In the genomic region with DNA sequence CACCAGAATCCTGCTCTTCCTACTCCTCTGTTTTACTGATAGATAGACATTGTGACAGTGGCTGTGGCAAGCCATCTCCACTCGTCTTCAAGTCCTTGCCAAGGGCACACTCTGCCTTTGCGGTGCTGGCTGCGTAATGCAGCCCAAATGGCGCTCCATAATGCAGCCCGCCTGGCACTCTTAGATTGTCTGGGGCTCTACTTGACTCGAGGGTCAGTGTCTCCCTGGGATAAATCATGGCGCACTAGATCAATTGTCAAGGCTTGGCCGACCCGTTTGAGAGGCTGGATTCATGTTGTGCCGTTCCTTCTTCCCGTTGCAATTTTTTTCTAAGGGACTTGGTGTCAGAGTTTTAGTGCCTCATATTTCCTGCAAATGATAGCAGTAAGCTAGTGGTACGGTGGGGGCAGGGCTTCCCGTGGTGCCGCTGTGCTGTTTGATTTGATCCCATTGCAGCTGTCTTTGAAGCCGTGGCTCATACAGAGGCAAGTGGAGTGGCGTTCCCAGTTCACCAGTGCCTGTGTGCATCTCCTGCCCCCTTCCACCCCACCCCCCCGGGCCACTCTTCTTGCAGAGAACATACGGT, we compare ENCODE assay signal across 13 mouse cellular contexts.
DNase-seq lines count a peak whose midpoint lies in the region; ATAC-seq and TF ChIP-seq lines count a peak whose summit lies in the region.
"Had no signal": no experiment of that assay in that cellular context is flagged by ENCODE, and none has a peak within 500 bp of the region (broad histone marks: within the 10 kb centered on the region; RNA-seq: fewer than 3 reads in every experiment).

No protein-coding gene starts in this region.

- no peak overlapping the region for H3K4me2 ChIP-seq in forebrain, embryonic 14.5 days (ENCODE audit: low read length)
- peak overlapping the region; percentile 2; the same call in 1 of the 2 replicates for H3K4me2 ChIP-seq in hindbrain, embryonic 16.5 days (ENCODE audit: low read length)
- no peak overlapping the region for H3K4me2 ChIP-seq in midbrain, embryonic 12.5 days (replicated peaks)
- no peak overlapping the region for H3K4me2 ChIP-seq in liver, embryonic 11.5 days

- no peaks in the 10 kb centered on the region for H3K9me3 ChIP-seq in forebrain, embryonic 14.5 days (replicated peaks; ENCODE audit: control insufficient read depth, low read length)
- no peaks in the 10 kb centered on the region for H3K9me3 ChIP-seq in forebrain, embryonic 10.5 days
- H3K9me3 ChIP-seq in hindbrain, embryonic 16.5 days (ENCODE audit: control insufficient read depth, low read length), result no peaks in the 10 kb centered on the region
- no peaks in the 10 kb centered on the region for H3K9me3 ChIP-seq in midbrain, embryonic 12.5 days
- no peaks in the 10 kb centered on the region for H3K9me3 ChIP-seq in liver, embryonic 11.5 days (ENCODE audit: control insufficient read depth, low read length)

- no peak for TF ChIP-seq CTCF in brain, embryonic 14.5 days (IDR thresholded peaks at IDR 0.05; ENCODE audit: borderline replicate concordance, extremely low read depth, insufficient read depth, insufficient read length)

- no peak for ATAC-seq in forebrain, embryonic 14.5 days
- ATAC-seq in hindbrain, embryonic 16.5 days, result peak; percentile 46; the same call in 1 of the 2 replicates
- no peak for ATAC-seq in midbrain, embryonic 12.5 days (ENCODE audit: low FRiP score, low read depth)
- ATAC-seq in liver, embryonic 11.5 days (replicated peaks; ENCODE audit: low FRiP score), result no peak
- ATAC-seq: intestine, embryonic 16.5 days; Patski had no signal

- peaks cover 5% of the 10 kb centered on the region; the same call in 1 of the 2 replicates for H3K4me1 ChIP-seq in forebrain, embryonic 14.5 days (ENCODE audit: control insufficient read depth, insufficient read depth, low read length)
- H3K4me1 ChIP-seq in forebrain, embryonic 10.5 days, result peaks cover 12% of the 10 kb centered on the region
- peaks cover 10% of the 10 kb centered on the region for H3K4me1 ChIP-seq in hindbrain, embryonic 16.5 days (ENCODE audit: control insufficient read depth, insufficient read depth, low read depth, low read length)
- H3K4me1 ChIP-seq in midbrain, embryonic 12.5 days, result peaks cover 24% of the 10 kb centered on the region
- H3K4me1 ChIP-seq in liver, embryonic 11.5 days (replicated peaks; ENCODE audit: control insufficient read depth, insufficient read depth, low read length), result no peaks in the 10 kb centered on the region; the same call in 1 of the 2 replicates

- no peak overlapping the region for H3K4me3 ChIP-seq in forebrain, embryonic 14.5 days (ENCODE audit: low read depth, low read length)
- H3K4me3 ChIP-seq in forebrain, embryonic 10.5 days, result no peak overlapping the region
- H3K4me3 ChIP-seq in hindbrain, embryonic 16.5 days (ENCODE audit: low read length), result no peak overlapping the region
- no peak overlapping the region for H3K4me3 ChIP-seq in midbrain, embryonic 12.5 days
- H3K4me3 ChIP-seq in liver, embryonic 11.5 days (ENCODE audit: low read depth, low read length), result no peak overlapping the region

- 81% methylated on average over 18 of the region's 18 CpGs for WGBS in forebrain, embryonic 14.5 days
- WGBS in forebrain, embryonic 10.5 days, result 89% methylated on average over 18 of the region's 18 CpGs
- WGBS in hindbrain, embryonic 16.5 days, result 51% methylated on average over 18 of the region's 18 CpGs
- 78% methylated on average over 18 of the region's 18 CpGs for WGBS in midbrain, embryonic 12.5 days
- WGBS in liver, embryonic 11.5 days, result 74% methylated on average over 18 of the region's 18 CpGs

- no peaks in the 10 kb centered on the region for H3K27me3 ChIP-seq in forebrain, embryonic 14.5 days (replicated peaks; ENCODE audit: control insufficient read depth, insufficient read depth, low read length)
- H3K27me3 ChIP-seq in forebrain, embryonic 10.5 days (ENCODE audit: poor library complexity, severe bottlenecking), result no peaks in the 10 kb centered on the region
- H3K27me3 ChIP-seq in hindbrain, embryonic 16.5 days (replicated peaks; ENCODE audit: control insufficient read depth, insufficient read depth, low read length), result no peaks in the 10 kb centered on the region
- no peaks in the 10 kb centered on the region for H3K27me3 ChIP-seq in midbrain, embryonic 12.5 days
- no peaks in the 10 kb centered on the region for H3K27me3 ChIP-seq in liver, embryonic 11.5 days (replicated peaks; ENCODE audit: control insufficient read depth, insufficient read depth, low read length)
- H3K27me3 ChIP-seq: Patski had no signal

- peak; percentile 34 for DNase-seq in forebrain, embryonic 14.5 days (ENCODE audit: low spot score)
- DNase-seq in forebrain, embryonic 10.5 days (ENCODE audit: extremely low spot score, low spot score), result no peak
- peak; percentile 70 for DNase-seq in brain, embryonic 14.5 days (ENCODE audit: low read depth)
- DNase-seq in yolk sac, embryonic 10.5 days (ENCODE audit: low spot score), result no peak
- DNase-seq in liver, embryonic 11.5 days (ENCODE audit: low spot score), result no peak
- DNase-seq in gastrocnemius, adult 8-10 months (ENCODE audit: low spot score in 2 of 2), result no peak
- DNase-seq: cerebellum, adult 9-10 months had no signal

- no peak overlapping the region for H3K9ac ChIP-seq in forebrain, embryonic 14.5 days (ENCODE audit: low read length)
- no peak overlapping the region for H3K9ac ChIP-seq in hindbrain, embryonic 16.5 days (ENCODE audit: low read depth, low read length)
- H3K9ac ChIP-seq in midbrain, embryonic 12.5 days (replicated peaks), result no peak overlapping the region
- H3K9ac ChIP-seq in liver, embryonic 11.5 days (ENCODE audit: low read depth, low read length), result no peak overlapping the region
- H3K9ac ChIP-seq: liver, embryonic 14.5 days had no signal

- H3K27ac ChIP-seq in forebrain, embryonic 14.5 days (ENCODE audit: low read depth, low read length), result peak overlapping the region; percentile 33; the same call in 1 of the 2 replicates
- no peak overlapping the region for H3K27ac ChIP-seq in forebrain, embryonic 10.5 days
- H3K27ac ChIP-seq in hindbrain, embryonic 16.5 days (ENCODE audit: low read depth, low read length), result peak overlapping the region; percentile 13; the same call in 1 of the 2 replicates
- H3K27ac ChIP-seq in midbrain, embryonic 12.5 days (replicated peaks), result peak overlapping the region; percentile 43; the same call in 1 of the 2 replicates
- H3K27ac ChIP-seq in liver, embryonic 11.5 days (ENCODE audit: low read depth, low read length), result no peak overlapping the region
- H3K27ac ChIP-seq: liver, embryonic 14.5 days; macrophage had no signal

- H3K36me3 ChIP-seq in forebrain, embryonic 14.5 days (ENCODE audit: control insufficient read depth, insufficient read depth, low read length), result no peaks in the 10 kb centered on the region
- H3K36me3 ChIP-seq in forebrain, embryonic 10.5 days (replicated peaks), result no peaks in the 10 kb centered on the region
- H3K36me3 ChIP-seq in hindbrain, embryonic 16.5 days (ENCODE audit: control insufficient read depth, insufficient read depth, low read length), result no peaks in the 10 kb centered on the region
- H3K36me3 ChIP-seq in midbrain, embryonic 12.5 days, result no peaks in the 10 kb centered on the region
- no peaks in the 10 kb centered on the region for H3K36me3 ChIP-seq in liver, embryonic 11.5 days (ENCODE audit: control insufficient read depth, insufficient read depth, low read length)

- no peak for TF ChIP-seq POLR2A in brain, embryonic 14.5 days (IDR thresholded peaks at IDR 0.05; ENCODE audit: borderline replicate concordance, extremely low read depth, insufficient read depth, insufficient read length, poor library complexity, severe bottlenecking)

Comparison
In these comparisons a context has a peak if more than half of its experiments do, and no peak if none do; other contexts are left out.
1. DNase-seq: peak in forebrain, embryonic 14.5 days (single experiment) and brain, embryonic 14.5 days (single experiment); none in forebrain, embryonic 10.5 days (single experiment), yolk sac, embryonic 10.5 days (single experiment), liver, embryonic 11.5 days (single experiment) and gastrocnemius, adult 8-10 months (0 of 2).
2. H3K27ac ChIP-seq: peak in forebrain, embryonic 14.5 days (single experiment), hindbrain, embryonic 16.5 days (single experiment) and midbrain, embryonic 12.5 days (single experiment); none in forebrain, embryonic 10.5 days (single experiment) and liver, embryonic 11.5 days (single experiment).